Comparison of ENCODE assay signal across 7 mouse cellular contexts in genomic region chr7:110843916-110844874, GRCm38 (mm10). TPM values are rescaled to one million over a fixed set of nuclear protein-coding genes. Genes with fewer than 3 reads are reported as not detected.
DNase-seq lines count a peak whose midpoint lies in the region; ATAC-seq and TF ChIP-seq lines count a peak whose summit lies in the region.

TSS of gene Rnf141 (minus strand) at chr7:110844457.

- TF ChIP-seq POLR2A in kidney, adult 2 months (IDR thresholded peaks at IDR 0.05; ENCODE audit: low read depth, low read length): no peak
- peak; percentile 43 for TF ChIP-seq POLR2A in spleen, adult 2 months (IDR thresholded peaks at IDR 0.05; ENCODE audit: low read depth, low read length)

- H3K27ac ChIP-seq in embryonic facial prominence, embryonic 12.5 days: peak within 1 kb of the TSS; percentile 88
- H3K27ac ChIP-seq in kidney, adult 2 months (ENCODE audit: insufficient read depth, low read depth, low read length): peak within 1 kb of the TSS; percentile 59
- peak within 1 kb of the TSS; percentile 90 for H3K27ac ChIP-seq in limb, embryonic 12.5 days
- H3K27ac ChIP-seq in midbrain, embryonic 15.5 days: peak within 1 kb of the TSS; percentile 91
- H3K27ac ChIP-seq in spleen, adult 2 months (ENCODE audit: insufficient read depth, low read length): peak within 1 kb of the TSS; percentile 91

- ATAC-seq in embryonic facial prominence, embryonic 12.5 days (ENCODE audit: insufficient number of reproducible peaks, insufficient read depth, low FRiP score, low TSS enrichment): peak; percentile 96
- ATAC-seq in limb, embryonic 12.5 days (ENCODE audit: insufficient number of reproducible peaks, insufficient read depth, low FRiP score, low TSS enrichment, low read depth): peak; percentile 96
- ATAC-seq in midbrain, embryonic 15.5 days (replicated peaks): peak; percentile 94

- peak within 1 kb of the TSS; percentile 74 for H3K4me3 ChIP-seq in embryonic facial prominence, embryonic 12.5 days
- H3K4me3 ChIP-seq in kidney, adult 2 months (ENCODE audit: insufficient read depth, low read depth, low read length): peak within 1 kb of the TSS; percentile 71
- H3K4me3 ChIP-seq in limb, embryonic 12.5 days (replicated peaks): peak within 1 kb of the TSS; percentile 73
- H3K4me3 ChIP-seq in midbrain, embryonic 15.5 days: peak within 1 kb of the TSS; percentile 90
- H3K4me3 ChIP-seq in spleen, adult 2 months (ENCODE audit: extremely low read depth, insufficient read depth, insufficient read length): peak within 1 kb of the TSS; percentile 75

- H3K9ac ChIP-seq in embryonic facial prominence, embryonic 12.5 days: peak within 1 kb of the TSS; percentile 66
- peak within 1 kb of the TSS; percentile 79 for H3K9ac ChIP-seq in limb, embryonic 12.5 days (replicated peaks)
- H3K9ac ChIP-seq in midbrain, embryonic 15.5 days: peak within 1 kb of the TSS; percentile 93

- no peaks in the 10 kb centered on the region for H3K36me3 ChIP-seq in embryonic facial prominence, embryonic 12.5 days
- H3K36me3 ChIP-seq in kidney, adult 2 months (ENCODE audit: control insufficient read depth, insufficient read depth, low read length): no peaks in the 10 kb centered on the region
- no peaks in the 10 kb centered on the region for H3K36me3 ChIP-seq in limb, embryonic 12.5 days
- H3K36me3 ChIP-seq in midbrain, embryonic 15.5 days (replicated peaks): no peaks in the 10 kb centered on the region
- H3K36me3 ChIP-seq in spleen, adult 2 months (ENCODE audit: control insufficient read depth, insufficient read depth, low read length): no peaks in the 10 kb centered on the region

- DNase-seq in adrenal gland, postnatal 25 days: peak; percentile 93
- peak; percentile 94 for DNase-seq in heart, adult 18-20 months
- peak; percentile 95 for DNase-seq in kidney, adult 2 months
- peak; percentile 90 to 92 for DNase-seq in spleen, adult 2 months (ENCODE audit: low read depth in 1 of 2, low spot score in 2 of 2)

- H3K27me3 ChIP-seq in embryonic facial prominence, embryonic 12.5 days: no peaks in the 10 kb centered on the region
- H3K27me3 ChIP-seq in kidney, adult 2 months (replicated peaks; ENCODE audit: control insufficient read depth, insufficient read depth, low read length): no peaks in the 10 kb centered on the region
- H3K27me3 ChIP-seq in limb, embryonic 12.5 days: no peaks in the 10 kb centered on the region
- H3K27me3 ChIP-seq in midbrain, embryonic 15.5 days (replicated peaks): no peaks in the 10 kb centered on the region
- H3K27me3 ChIP-seq in spleen, adult 2 months (ENCODE audit: control insufficient read depth, insufficient read depth, low read length): no peaks in the 10 kb centered on the region

- TF ChIP-seq CTCF in kidney, adult 2 months (conservative IDR thresholded peaks at IDR 0.05; ENCODE audit: insufficient read depth, insufficient read length, low read depth, low read length): peak; percentile 60
- peak; percentile 46; the same call in 1 of the 2 replicates for TF ChIP-seq CTCF in spleen, adult 2 months (IDR thresholded peaks at IDR 0.05; ENCODE audit: extremely low read depth, insufficient read depth, insufficient read length, insufficient replicate concordance)

- peak within 1 kb of the TSS; percentile 83 for H3K4me2 ChIP-seq in embryonic facial prominence, embryonic 12.5 days (replicated peaks)
- H3K4me2 ChIP-seq in limb, embryonic 12.5 days: peak within 1 kb of the TSS; percentile 84
- peak within 1 kb of the TSS; percentile 92 for H3K4me2 ChIP-seq in midbrain, embryonic 15.5 days

- under 1% methylated on average over 42 of the region's 42 CpGs for WGBS in embryonic facial prominence, embryonic 12.5 days
- WGBS in kidney, adult 2 months: under 1% methylated on average over 42 of the region's 42 CpGs
- under 1% methylated on average over 42 of the region's 42 CpGs for WGBS in limb, embryonic 12.5 days
- WGBS in midbrain, embryonic 15.5 days: 0% methylated on average over 42 of the region's 42 CpGs
- WGBS in spleen, adult 2 months: under 1% methylated on average over 42 of the region's 42 CpGs

- H3K9me3 ChIP-seq in embryonic facial prominence, embryonic 12.5 days: no peaks in the 10 kb centered on the region
- H3K9me3 ChIP-seq in limb, embryonic 12.5 days: 0 out of 2 replicates have a peak, but pooled peaks cover 6% of the 10 kb centered on the region
- no peaks in the 10 kb centered on the region for H3K9me3 ChIP-seq in midbrain, embryonic 15.5 days

- peaks cover 5% of the 10 kb centered on the region for H3K4me1 ChIP-seq in embryonic facial prominence, embryonic 12.5 days
- peaks cover 5% of the 10 kb centered on the region; the same call in 1 of the 2 replicates for H3K4me1 ChIP-seq in kidney, adult 2 months (ENCODE audit: control insufficient read depth, insufficient read depth, low read length)
- peaks cover 6% of the 10 kb centered on the region for H3K4me1 ChIP-seq in limb, embryonic 12.5 days (replicated peaks)
- peaks cover 6% of the 10 kb centered on the region for H3K4me1 ChIP-seq in midbrain, embryonic 15.5 days
- H3K4me1 ChIP-seq in spleen, adult 2 months (ENCODE audit: control insufficient read depth, insufficient read depth, insufficient read length): peaks cover 2% of the 10 kb centered on the region

RNA-seq across cellular contexts. Expression of gene Rnf141, which starts in this region (rescaled TPM):
- 52.9 and 74.3 TPM in 2 replicates for total RNA-seq in adrenal gland, postnatal 25 days (2021)
- polyA plus RNA-seq in embryonic facial prominence, embryonic 12.5 days (2016; fragmentation: Nextera tagmentation; extraction: Ambion mirVana): 17.2 and 19.9 TPM in 2 replicates
- total RNA-seq in heart, adult 18-20 months (2021): 10 to 100 TPM; 43.8 to 46.3 TPM
- 11.4 and 19.3 TPM in 2 replicates for polyA plus RNA-seq in kidney, adult 2 months (2012; rRNA removed)
- polyA plus RNA-seq in limb, embryonic 12.5 days (2016; fragmentation: Nextera tagmentation; extraction: Ambion mirVana): 17.6 and 20.5 TPM in 2 replicates
- polyA plus RNA-seq in midbrain, embryonic 15.5 days (2015; fragmentation: Nextera tagmentation; extraction: Ambion mirVana): 30.7 and 35.5 TPM in 2 replicates
- 10.0 and 12.4 TPM in 2 replicates for polyA plus RNA-seq in spleen, adult 2 months (2012; rRNA removed)

Comparison
In these comparisons a context has a peak if more than half of its experiments do, and no peak if none do; other contexts are left out.
1. Peak in every context shown above with its lines: DNase-seq, ATAC-seq, H3K4me3 ChIP-seq and H3K27ac ChIP-seq.